Mouse (Mus musculus): ENCODE measurements around the gene Zic2. TPM values are rescaled to one million over a fixed set of nuclear protein-coding genes. Genes with fewer than 3 reads are reported as not detected.

Zic2 gene
- polyA plus RNA-seq (2015; fragmentation: Nextera tagmentation; extraction: Ambion mirVana) = not detected in 2 replicates

DNA sequence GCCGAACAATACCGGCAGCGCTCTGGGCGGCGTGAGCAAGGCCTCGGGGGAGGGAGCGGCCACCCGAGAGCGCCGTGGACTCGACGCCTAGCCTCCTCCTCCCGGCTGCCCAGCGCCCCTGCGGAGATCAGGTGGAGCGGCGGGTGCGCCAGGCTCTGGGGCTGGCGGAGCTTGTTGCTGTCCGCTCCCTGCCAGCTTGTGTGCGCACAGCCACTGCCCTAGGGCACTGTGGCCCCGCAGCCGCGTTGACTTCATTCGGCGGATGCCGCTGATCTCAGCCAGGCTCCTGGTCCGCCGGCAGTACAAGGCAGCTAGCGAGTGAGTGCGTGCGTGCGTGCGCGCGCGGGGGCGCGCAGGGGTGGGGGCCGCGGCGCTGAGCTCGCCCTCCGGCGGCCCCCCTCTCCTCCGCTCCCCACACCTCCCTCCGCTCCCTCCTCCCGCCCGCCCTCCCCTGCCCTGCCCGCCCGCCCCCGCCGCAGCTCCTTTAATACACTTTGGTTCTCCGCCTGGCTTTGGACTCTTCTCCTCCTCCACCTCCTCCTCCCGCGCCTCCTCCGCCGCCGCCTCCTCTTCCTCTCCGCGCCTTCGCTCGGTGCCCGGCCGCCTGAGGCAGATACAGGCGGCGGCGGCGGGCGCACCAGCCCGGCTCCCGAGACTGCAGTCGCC lies at the start of gene Zic2:
Gene Zic2, plus strand, starts transcription at position 545 of the 666 bp plus-strand sequence.
- Histone ChIP-seq H3K9ac (no peak within 1 kb of the TSS), H3K27ac (no peak within 1 kb of the TSS), H3K9me3 (replicated peaks) (no peaks in the 10 kb centered on the region), H3K36me3 (no peaks in the 10 kb centered on the region), H3K4me2 (peak within 1 kb of the TSS; percentile 57), H3K4me3 (replicated peaks) (peak within 1 kb of the TSS; percentile 38), H3K27me3 (peaks cover 99% of the 10 kb centered on the region), H3K4me1 (replicated peaks) (peaks cover 15% of the 10 kb centered on the region)
- under 1% methylated on average over 34 of the region's 73 CpGs for WGBS (ENCODE audit: insufficient replicate concordance)
- 0 out of 2 replicates have a peak, but pooled peaks have one; percentile 47 for ATAC-seq (ENCODE audit: low read depth)
- DNase-seq = no peak

DNA sequence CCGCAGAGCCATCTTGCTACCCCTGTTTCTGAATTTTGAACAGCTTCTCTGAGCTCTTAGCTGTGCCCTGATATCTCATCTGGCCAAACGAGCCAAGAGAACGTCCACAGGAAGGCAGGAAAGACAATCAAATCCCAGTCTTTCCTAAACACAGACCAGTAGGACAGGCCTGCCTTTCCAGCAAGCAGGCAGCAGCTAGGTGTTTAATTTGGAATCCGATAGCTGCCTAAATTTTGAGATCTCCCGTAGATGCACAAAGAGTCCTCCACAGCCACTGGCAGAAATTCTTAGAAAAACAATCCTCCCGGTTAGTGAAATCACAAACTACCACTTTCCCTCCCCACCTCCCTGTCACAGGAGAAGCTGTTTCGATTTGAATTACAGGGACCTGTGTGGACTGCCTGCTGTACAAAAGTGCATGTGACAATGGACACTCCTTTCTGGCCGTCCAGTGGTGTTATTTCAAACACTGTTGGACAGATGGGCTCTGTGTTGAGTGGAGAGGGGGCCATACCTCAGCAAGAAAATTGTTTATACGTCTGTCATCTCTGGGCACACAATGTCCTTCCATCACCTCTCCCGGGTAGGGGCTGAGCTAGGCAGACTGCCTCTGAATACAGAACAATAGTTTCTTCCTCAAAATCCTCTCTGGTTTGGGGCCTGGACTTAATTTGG lies 48.6 kb upstream of the Zic2 start:
- Histone ChIP-seq H3K27ac (no peak overlapping the region), H3K27me3 (no peaks in the 10 kb centered on the region), H3K9me3 (replicated peaks) (no peaks in the 10 kb centered on the region), H3K36me3 (no peaks in the 10 kb centered on the region), H3K4me2 (no peak overlapping the region), H3K4me3 (replicated peaks) (no peak overlapping the region), H3K9ac (no peak overlapping the region), H3K4me1 (replicated peaks) (no peaks in the 10 kb centered on the region)
- DNase-seq (no peak), ATAC-seq (ENCODE audit: low read depth) (no peak)
- WGBS (ENCODE audit: insufficient replicate concordance) = 42% methylated on average over 10 of the region's 10 CpGs

DNA sequence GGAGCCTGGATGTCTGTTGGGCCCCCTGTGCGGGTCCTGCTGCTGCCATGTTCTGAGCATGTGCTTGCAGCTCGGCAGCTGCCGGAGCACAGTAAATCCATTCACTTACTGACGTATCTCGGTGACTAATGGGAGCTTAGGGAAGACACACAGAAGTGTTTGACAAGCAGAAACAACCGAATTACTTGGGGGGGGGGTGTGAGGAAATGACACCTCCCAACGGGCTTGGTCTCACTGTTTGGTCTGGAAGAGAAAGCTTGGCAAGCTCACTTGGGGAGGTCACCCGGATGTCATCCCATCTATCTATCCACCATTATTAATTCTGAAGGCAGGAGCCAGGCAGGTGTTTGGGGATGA lies 48.1 kb upstream of the Zic2 start:
- 59% methylated on average over 8 of the region's 8 CpGs for WGBS (ENCODE audit: insufficient replicate concordance)
- no peak for ATAC-seq (ENCODE audit: low read depth)

DNA sequence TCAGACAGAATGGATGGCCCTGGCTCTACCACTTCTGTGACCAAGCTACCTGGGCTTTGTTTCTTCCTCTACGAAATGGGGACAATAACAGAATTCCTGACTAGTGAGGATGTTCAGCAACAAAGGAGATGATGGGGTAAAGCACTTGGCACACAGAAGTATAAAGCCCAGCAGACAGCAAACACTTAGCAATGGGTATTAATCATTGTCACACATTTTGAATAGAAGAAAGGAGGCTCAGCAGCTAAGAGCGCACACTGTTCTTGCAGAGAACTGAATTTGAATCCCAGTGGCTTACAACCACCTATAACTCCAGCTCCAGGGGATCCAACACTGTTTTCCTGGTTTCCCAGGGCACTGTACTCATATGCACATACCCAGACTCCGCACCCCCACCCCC lies 47.6 kb upstream of the Zic2 start:
- Histone ChIP-seq H3K4me3 (replicated peaks) (no peak overlapping the region), H3K4me2 (no peak overlapping the region), H3K36me3 (no peaks in the 10 kb centered on the region), H3K9me3 (replicated peaks) (no peaks in the 10 kb centered on the region), H3K27me3 (no peaks in the 10 kb centered on the region), H3K27ac (no peak overlapping the region), H3K4me1 (replicated peaks) (no peaks in the 10 kb centered on the region), H3K9ac (no peak overlapping the region)
- DNase-seq = no peak
- ATAC-seq (ENCODE audit: low read depth) = no peak
- WGBS (ENCODE audit: insufficient replicate concordance) = 59% methylated on average over 3 of the region's 3 CpGs

More for the DNA sequence above, 48.1 kb upstream of the Zic2 start:
- Histone ChIP-seq H3K4me2 (no peak overlapping the region), H3K4me3 (replicated peaks) (no peak overlapping the region), H3K27me3 (no peaks in the 10 kb centered on the region), H3K9me3 (replicated peaks) (no peaks in the 10 kb centered on the region), H3K27ac (no peak overlapping the region), H3K9ac (no peak overlapping the region), H3K36me3 (no peaks in the 10 kb centered on the region), H3K4me1 (replicated peaks) (no peaks in the 10 kb centered on the region)
- no peak for DNase-seq

DNA sequence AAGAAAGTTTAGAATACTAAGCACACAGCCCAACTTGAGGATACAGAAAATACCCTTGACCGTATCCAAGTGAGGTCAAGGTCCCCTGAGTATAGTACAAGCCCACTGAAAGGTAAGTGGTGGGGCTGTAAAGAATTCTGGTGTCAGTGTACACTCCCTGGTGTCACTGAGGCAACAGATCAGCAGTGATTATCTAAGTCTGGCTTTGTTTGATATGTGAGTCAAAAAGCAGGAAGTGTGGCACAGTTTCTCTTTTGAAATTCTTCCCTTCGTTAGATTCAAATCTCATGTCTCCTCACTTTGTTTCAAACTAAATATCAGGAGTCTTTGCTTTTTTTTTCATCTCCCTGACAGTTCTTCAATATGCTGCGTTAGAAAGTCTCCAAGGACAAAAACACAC lies 42.7 kb upstream of the Zic2 start:
- ATAC-seq (ENCODE audit: low read depth) = no peak
- Histone ChIP-seq H3K4me1 (replicated peaks) (no peaks in the 10 kb centered on the region), H3K27me3 (no peaks in the 10 kb centered on the region), H3K9ac (no peak overlapping the region), H3K27ac (no peak overlapping the region), H3K36me3 (no peaks in the 10 kb centered on the region), H3K9me3 (replicated peaks) (no peaks in the 10 kb centered on the region), H3K4me2 (no peak overlapping the region), H3K4me3 (replicated peaks) (no peak overlapping the region)
- no peak for DNase-seq
- WGBS (ENCODE audit: insufficient replicate concordance) = 42% methylated on average over 3 of the region's 3 CpGs

DNA sequence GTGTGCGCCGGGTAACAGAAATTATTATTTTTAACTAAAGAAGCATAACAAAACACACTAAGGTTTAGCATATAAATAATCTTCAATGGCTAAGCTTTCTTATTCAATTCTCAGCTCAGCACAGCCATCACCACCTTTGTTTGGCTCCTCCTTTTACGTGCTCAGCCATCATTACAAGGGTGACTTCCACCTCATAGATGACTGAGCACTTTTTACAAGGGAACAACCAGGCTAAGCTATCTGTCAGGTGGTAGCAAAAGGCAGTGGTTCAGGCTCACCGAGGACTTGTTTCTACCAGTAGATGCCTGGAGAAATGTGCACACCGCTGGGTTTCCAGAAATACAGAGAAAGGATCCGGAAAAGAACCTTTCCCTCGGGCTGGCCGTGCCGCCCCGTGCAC lies 41.2 kb upstream of the Zic2 start:
- no peaks in the 10 kb centered on the region for H3K27me3 ChIP-seq
- WGBS (ENCODE audit: insufficient replicate concordance) = 72% methylated on average over 10 of the region's 10 CpGs
- no peaks in the 10 kb centered on the region for H3K9me3 ChIP-seq (replicated peaks)
- ATAC-seq (ENCODE audit: low read depth) = no peak
- H3K4me2 ChIP-seq = no peak overlapping the region
- H3K9ac ChIP-seq = no peak overlapping the region
- DNase-seq = no peak
- no peaks in the 10 kb centered on the region for H3K4me1 ChIP-seq (replicated peaks)
- no peaks in the 10 kb centered on the region for H3K36me3 ChIP-seq
- no peak overlapping the region for H3K27ac ChIP-seq
- H3K4me3 ChIP-seq (replicated peaks) = no peak overlapping the region

DNA sequence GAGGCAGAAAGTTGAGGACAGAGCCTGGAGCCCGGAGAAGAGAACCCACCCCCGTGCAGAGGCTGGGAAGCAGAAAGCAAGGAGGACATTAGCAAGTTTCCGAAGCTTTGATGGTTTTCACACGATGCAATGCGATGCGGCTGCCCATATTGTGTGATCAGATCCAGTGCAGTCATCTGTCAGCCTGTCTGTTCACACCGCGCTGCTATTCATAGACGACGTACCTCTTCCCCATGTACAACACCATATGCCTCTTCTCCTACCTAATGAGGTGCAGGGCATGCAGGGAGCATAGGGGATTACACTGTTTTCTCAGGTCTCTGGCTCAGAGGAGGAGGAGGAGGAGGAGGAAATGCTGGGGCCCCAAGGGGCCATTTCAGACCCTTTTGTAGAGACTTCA lies 38.4 kb upstream of the Zic2 start:
- 65% methylated on average over 10 of the region's 10 CpGs for WGBS (ENCODE audit: insufficient replicate concordance)

DNA sequence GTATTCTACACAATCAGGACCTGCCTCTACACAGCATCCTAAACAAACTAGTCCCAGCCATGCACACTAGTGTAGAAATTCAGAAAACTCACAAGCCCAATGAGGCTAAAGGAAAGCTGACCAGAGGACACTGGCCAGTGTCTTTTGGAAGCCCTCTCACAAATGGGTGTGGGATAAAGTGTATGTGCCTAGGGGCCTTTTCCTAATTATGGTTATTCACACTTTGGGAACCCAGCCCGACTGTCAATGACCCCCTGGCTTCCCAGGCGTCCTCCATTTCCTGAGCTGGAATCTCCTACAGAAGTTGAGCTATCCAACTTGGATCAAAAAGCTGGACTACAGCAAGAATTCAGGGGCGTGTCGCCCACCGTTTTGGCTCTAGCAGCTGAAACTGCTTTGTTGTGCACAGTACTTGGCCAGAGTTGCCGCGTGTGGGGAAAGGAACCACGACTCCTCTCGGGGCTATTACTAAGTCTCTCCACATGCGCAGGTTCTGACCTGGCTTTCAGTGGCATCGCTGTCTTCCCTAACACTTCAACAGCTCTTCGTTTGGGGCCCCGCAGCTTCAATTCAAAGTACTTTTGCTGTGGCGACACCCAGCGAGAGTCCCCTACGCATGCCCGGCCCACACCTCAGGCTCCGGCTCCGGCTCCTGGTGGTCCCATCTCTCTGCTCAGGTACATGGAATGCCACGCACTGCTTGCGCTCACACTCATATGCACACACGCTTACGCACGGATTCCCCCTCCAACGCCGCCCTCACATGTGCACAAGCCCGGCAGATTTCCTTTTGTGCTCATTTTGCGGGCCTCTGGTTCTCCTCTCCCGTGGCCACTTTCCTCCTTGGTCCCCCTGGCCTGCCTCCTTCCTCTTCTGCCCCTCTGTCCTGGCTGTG lies 25.4 kb upstream of the Zic2 start:
- Histone ChIP-seq H3K4me2 (peak overlapping the region; percentile 54), H3K9me3 (replicated peaks) (no peaks in the 10 kb centered on the region), H3K4me3 (replicated peaks) (0 out of 2 replicates have a peak overlapping the region, but pooled peaks have one; percentile 32), H3K27me3 (peaks cover 74% of the 10 kb centered on the region), H3K4me1 (replicated peaks) (0 out of 2 replicates have a peak, but pooled peaks cover 3% of the 10 kb centered on the region), H3K27ac (no peak overlapping the region), H3K9ac (no peak overlapping the region), H3K36me3 (no peaks in the 10 kb centered on the region)
- 7% methylated on average over 29 of the region's 29 CpGs for WGBS (ENCODE audit: insufficient replicate concordance)
- no peak for ATAC-seq (ENCODE audit: low read depth)
- DNase-seq = no peak

More for the DNA sequence above, 38.4 kb upstream of the Zic2 start:
- H3K27me3 ChIP-seq = no peaks in the 10 kb centered on the region; the same call in 1 of the 2 replicates
- no peaks in the 10 kb centered on the region for H3K36me3 ChIP-seq
- H3K27ac ChIP-seq = no peak overlapping the region
- ATAC-seq (ENCODE audit: low read depth) (no peak), DNase-seq (no peak)
- no peak overlapping the region for H3K4me3 ChIP-seq (replicated peaks)
- H3K4me2 ChIP-seq = no peak overlapping the region
- no peaks in the 10 kb centered on the region for H3K4me1 ChIP-seq (replicated peaks)
- H3K9ac ChIP-seq = no peak overlapping the region
- H3K9me3 ChIP-seq (replicated peaks) = no peaks in the 10 kb centered on the region

DNA sequence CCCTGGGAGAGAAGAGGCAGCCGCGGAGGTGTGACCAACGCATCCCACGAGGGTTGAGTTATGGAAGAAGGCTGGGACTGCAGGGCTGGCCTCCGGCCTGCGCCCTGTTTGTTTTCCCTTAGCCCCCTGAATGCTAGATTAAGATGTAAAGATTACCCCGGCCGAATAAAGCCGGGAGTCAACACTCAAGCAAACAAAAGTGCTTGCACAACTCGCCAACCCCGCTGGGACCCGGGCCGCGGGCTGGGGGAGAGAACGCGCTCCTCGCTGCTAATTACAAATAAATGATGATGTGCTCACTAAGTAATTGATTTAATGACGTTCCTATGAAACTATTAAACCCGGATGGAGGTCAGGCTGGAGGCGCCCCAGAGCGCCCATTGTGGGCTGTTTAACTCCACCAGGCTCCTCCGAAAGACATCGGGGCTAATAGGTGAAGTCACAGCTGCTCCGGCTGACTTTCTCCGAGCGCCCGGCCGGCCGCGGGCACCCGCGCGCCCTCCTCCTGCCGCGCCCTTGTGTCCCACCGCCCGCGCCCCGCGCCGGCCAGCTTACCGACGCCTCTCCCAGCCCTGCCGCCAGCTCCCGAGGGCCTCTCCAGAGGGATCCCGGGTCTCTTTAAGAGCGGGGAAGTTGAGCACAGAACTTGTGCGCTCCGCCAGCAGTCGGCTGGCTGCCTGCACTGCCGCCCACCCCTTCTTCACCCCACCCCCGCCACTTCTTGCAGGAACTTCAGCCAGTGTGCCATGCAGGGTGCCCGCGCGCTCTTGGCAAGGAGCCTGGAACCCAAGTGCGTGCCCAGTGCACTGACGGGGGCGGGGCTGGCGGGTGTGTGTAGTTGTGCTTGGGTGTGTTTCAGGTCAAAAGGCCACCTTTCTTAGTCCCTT lies 24.5 kb upstream of the Zic2 start, which contains the start of gene Gm5089:
Gene Gm5089, minus strand, starts transcription at position 620 of the 887 bp plus-strand sequence.
- peaks cover 82% of the 10 kb centered on the region for H3K27me3 ChIP-seq
- no peak for DNase-seq
- ATAC-seq (ENCODE audit: low read depth) = no peak
- H3K4me3 ChIP-seq (replicated peaks) = peak within 1 kb of the TSS; percentile 32
- H3K36me3 ChIP-seq = no peaks in the 10 kb centered on the region
- WGBS (ENCODE audit: insufficient replicate concordance) = 3% methylated on average over 53 of the region's 59 CpGs
- no peaks in the 10 kb centered on the region for H3K9me3 ChIP-seq (replicated peaks)
- H3K27ac ChIP-seq = no peak within 1 kb of the TSS
- H3K9ac ChIP-seq = no peak within 1 kb of the TSS
- 0 out of 2 replicates have a peak, but pooled peaks cover 3% of the 10 kb centered on the region for H3K4me1 ChIP-seq (replicated peaks)
- peak within 1 kb of the TSS; percentile 54 for H3K4me2 ChIP-seq

DNA sequence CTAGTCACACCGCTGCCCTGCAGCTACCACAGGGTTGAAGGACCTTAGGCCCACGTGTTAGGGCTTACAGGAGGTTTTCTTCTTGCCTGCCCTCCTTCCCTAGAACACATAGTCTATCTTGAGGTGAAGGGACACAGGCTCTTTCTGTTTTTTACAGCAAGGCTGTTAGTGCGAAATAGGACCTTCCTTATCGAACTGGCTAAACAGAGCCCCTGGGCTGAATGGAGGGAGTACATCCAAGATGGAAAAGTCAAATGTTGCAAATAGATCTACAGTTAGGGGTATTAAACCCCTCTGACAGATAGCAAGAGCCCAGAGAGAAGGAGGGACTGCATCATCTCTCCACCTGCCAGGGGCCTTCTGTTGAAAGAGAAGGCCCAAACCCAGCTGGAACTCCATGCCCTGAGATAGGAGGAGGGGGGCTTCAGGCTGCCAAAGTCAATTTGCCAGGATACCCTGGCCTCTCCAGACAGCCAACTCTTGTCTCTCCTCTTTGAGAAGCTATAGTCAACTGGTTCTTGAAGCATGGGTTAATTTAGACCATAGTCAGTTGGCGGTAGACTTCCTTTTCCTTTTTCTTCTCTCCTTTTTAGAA lies 23.6 kb upstream of the Zic2 start:
- ATAC-seq (ENCODE audit: low read depth) (no peak), DNase-seq (no peak)
- H3K36me3 ChIP-seq = no peaks in the 10 kb centered on the region
- H3K4me3 ChIP-seq (replicated peaks) = no peak overlapping the region
- H3K4me1 ChIP-seq (replicated peaks) = 0 out of 2 replicates have a peak, but pooled peaks cover 3% of the 10 kb centered on the region
- H3K9me3 ChIP-seq (replicated peaks) = no peaks in the 10 kb centered on the region
- WGBS (ENCODE audit: insufficient replicate concordance) = 47% methylated on average over 5 of the region's 5 CpGs
- no peak overlapping the region for H3K27ac ChIP-seq
- no peak overlapping the region for H3K9ac ChIP-seq
- H3K27me3 ChIP-seq = peaks cover 89% of the 10 kb centered on the region
- H3K4me2 ChIP-seq = no peak overlapping the region

All from liver, embryonic 13.5 days (tissue).